Mouse (Mus musculus): ENCODE results near the gene Gsg1l. TPM values are rescaled to one million over a fixed set of nuclear protein-coding genes. Genes with fewer than 3 reads are reported as not detected.

Gene Gsg1l
- polyA plus RNA-seq, 1 experiment from 2014 or later = 1.0 TPM

GRCm38 (mm10) chr7:125873971-125874495 lies 208.2 kb downstream of the Gsg1l start:
- DNase-seq (ENCODE audit: low spot score) = no peak

GRCm38 (mm10) chr7:125872874-125873273 lies 209.3 kb downstream of the Gsg1l start:
- Histone ChIP-seq H3K36me3 (ENCODE audit: control insufficient read depth, insufficient read depth, low read length) (no peaks in the 10 kb centered on the region), H3K9ac (ENCODE audit: low read length) (no peak overlapping the region), H3K27me3 (replicated peaks; ENCODE audit: control insufficient read depth, insufficient read depth, low read length) (no peaks in the 10 kb centered on the region), H3K4me2 (ENCODE audit: low read length) (no peak overlapping the region), H3K4me3 (ENCODE audit: low read depth, low read length) (no peak overlapping the region), H3K9me3 (ENCODE audit: control insufficient read depth, low read length) (no peaks in the 10 kb centered on the region), H3K27ac (ENCODE audit: low read depth) (no peak overlapping the region), H3K4me1 (replicated peaks; ENCODE audit: control insufficient read depth, insufficient read depth, low read length) (peaks cover 7% of the 10 kb centered on the region; the same call in 1 of the 2 replicates)
- no peak for DNase-seq (ENCODE audit: low spot score)
- no peak for ATAC-seq (replicated peaks; ENCODE audit: low FRiP score, low TSS enrichment, low read depth)
- WGBS = 60% methylated on average over 3 of the region's 3 CpGs

More at GRCm38 (mm10) chr7:125873971-125874495, 208.2 kb downstream of the Gsg1l start:
- WGBS = 65% methylated on average over 6 of the region's 6 CpGs
- H3K4me3 ChIP-seq (ENCODE audit: low read depth, low read length) = no peak overlapping the region
- H3K9ac ChIP-seq (ENCODE audit: low read length) = no peak overlapping the region
- no peaks in the 10 kb centered on the region for H3K36me3 ChIP-seq (ENCODE audit: control insufficient read depth, insufficient read depth, low read length)
- peaks cover 7% of the 10 kb centered on the region; the same call in 1 of the 2 replicates for H3K4me1 ChIP-seq (replicated peaks; ENCODE audit: control insufficient read depth, insufficient read depth, low read length)
- H3K4me2 ChIP-seq (ENCODE audit: low read length) = no peak overlapping the region
- ATAC-seq (replicated peaks; ENCODE audit: low FRiP score, low TSS enrichment, low read depth) = no peak
- H3K27me3 ChIP-seq (replicated peaks; ENCODE audit: control insufficient read depth, insufficient read depth, low read length) = no peaks in the 10 kb centered on the region
- no peaks in the 10 kb centered on the region for H3K9me3 ChIP-seq (ENCODE audit: control insufficient read depth, low read length)
- no peak overlapping the region for H3K27ac ChIP-seq (ENCODE audit: low read depth)

- H3K9ac ChIP-seq (ENCODE audit: low read length) = no peak overlapping the region
- H3K4me2 ChIP-seq (ENCODE audit: low read length) = no peak overlapping the region
- H3K27me3 ChIP-seq (replicated peaks; ENCODE audit: control insufficient read depth, insufficient read depth, low read length) = no peaks in the 10 kb centered on the region
- DNase-seq (ENCODE audit: low spot score) (no peak), ATAC-seq (replicated peaks; ENCODE audit: low FRiP score, low TSS enrichment, low read depth) (no peak)
- H3K9me3 ChIP-seq (ENCODE audit: control insufficient read depth, low read length) = no peaks in the 10 kb centered on the region
- no peak overlapping the region for H3K27ac ChIP-seq (ENCODE audit: low read depth)
- WGBS = 62% methylated on average over 6 of the region's 6 CpGs
- H3K4me3 ChIP-seq (ENCODE audit: low read depth, low read length) = no peak overlapping the region
- no peaks in the 10 kb centered on the region for H3K36me3 ChIP-seq (ENCODE audit: control insufficient read depth, insufficient read depth, low read length)
- peaks cover 7% of the 10 kb centered on the region; the same call in 1 of the 2 replicates for H3K4me1 ChIP-seq (replicated peaks; ENCODE audit: control insufficient read depth, insufficient read depth, low read length)
These were observed 210.0 kb downstream of the Gsg1l start for GRCm38 (mm10) chr7:125872202-125872580.

GRCm38 (mm10) chr7:125871404-125872201 lies 210.6 kb downstream of the Gsg1l start:
- H3K4me2 ChIP-seq (ENCODE audit: low read length) = no peak overlapping the region
- no peak overlapping the region for H3K27ac ChIP-seq (ENCODE audit: low read depth)
- no peak for DNase-seq (ENCODE audit: low spot score)
- no peak overlapping the region for H3K9ac ChIP-seq (ENCODE audit: low read length)
- ATAC-seq (replicated peaks; ENCODE audit: low FRiP score, low TSS enrichment, low read depth) = no peak
- peaks cover 7% of the 10 kb centered on the region; the same call in 1 of the 2 replicates for H3K4me1 ChIP-seq (replicated peaks; ENCODE audit: control insufficient read depth, insufficient read depth, low read length)
- no peaks in the 10 kb centered on the region for H3K9me3 ChIP-seq (ENCODE audit: control insufficient read depth, low read length)
- H3K27me3 ChIP-seq (replicated peaks; ENCODE audit: control insufficient read depth, insufficient read depth, low read length) = no peaks in the 10 kb centered on the region
- 31% methylated on average over 12 of the region's 12 CpGs for WGBS
- no peak overlapping the region for H3K4me3 ChIP-seq (ENCODE audit: low read depth, low read length)
- no peaks in the 10 kb centered on the region for H3K36me3 ChIP-seq (ENCODE audit: control insufficient read depth, insufficient read depth, low read length)

- H3K27me3 ChIP-seq (replicated peaks; ENCODE audit: control insufficient read depth, insufficient read depth, low read length) = no peaks in the 10 kb centered on the region
- WGBS = 74% methylated on average over 3 of the region's 3 CpGs
- peaks cover 23% of the 10 kb centered on the region for H3K4me1 ChIP-seq (replicated peaks; ENCODE audit: control insufficient read depth, insufficient read depth, low read length)
- H3K9ac ChIP-seq (ENCODE audit: low read length) = no peak overlapping the region
- ATAC-seq (replicated peaks; ENCODE audit: low FRiP score, low TSS enrichment, low read depth) = no peak
- H3K9me3 ChIP-seq (ENCODE audit: control insufficient read depth, low read length) = no peaks in the 10 kb centered on the region
- no peak for DNase-seq (ENCODE audit: low spot score)
- H3K36me3 ChIP-seq (ENCODE audit: control insufficient read depth, insufficient read depth, low read length) = no peaks in the 10 kb centered on the region
- no peak overlapping the region for H3K27ac ChIP-seq (ENCODE audit: low read depth)
- H3K4me2 ChIP-seq (ENCODE audit: low read length) = no peak overlapping the region
- no peak overlapping the region for H3K4me3 ChIP-seq (ENCODE audit: low read depth, low read length)
These were observed 213.6 kb downstream of the Gsg1l start for GRCm38 (mm10) chr7:125868570-125868969.

GRCm38 (mm10) chr7:125865234-125865633 lies 217.0 kb downstream of the Gsg1l start:
- Histone ChIP-seq H3K9me3 (ENCODE audit: control insufficient read depth, low read length) (no peaks in the 10 kb centered on the region), H3K4me3 (ENCODE audit: low read depth, low read length) (no peak overlapping the region), H3K4me1 (replicated peaks; ENCODE audit: control insufficient read depth, insufficient read depth, low read length) (peaks cover 20% of the 10 kb centered on the region), H3K9ac (ENCODE audit: low read length) (no peak overlapping the region), H3K27ac (ENCODE audit: low read depth) (peak overlapping the region; percentile 22; the same call in 1 of the 2 replicates), H3K36me3 (ENCODE audit: control insufficient read depth, insufficient read depth, low read length) (no peaks in the 10 kb centered on the region), H3K4me2 (ENCODE audit: low read length) (no peak overlapping the region), H3K27me3 (replicated peaks; ENCODE audit: control insufficient read depth, insufficient read depth, low read length) (no peaks in the 10 kb centered on the region)
- DNase-seq (ENCODE audit: low spot score) = no peak
- ATAC-seq (replicated peaks; ENCODE audit: low FRiP score, low TSS enrichment, low read depth) = no peak; the same call in 1 of the 2 replicates
- WGBS = 27% methylated on average over 11 of the region's 11 CpGs

- Histone ChIP-seq H3K4me1 (replicated peaks; ENCODE audit: control insufficient read depth, insufficient read depth, low read length) (peaks cover 20% of the 10 kb centered on the region), H3K4me2 (ENCODE audit: low read length) (no peak overlapping the region), H3K9me3 (ENCODE audit: control insufficient read depth, low read length) (no peaks in the 10 kb centered on the region), H3K27me3 (replicated peaks; ENCODE audit: control insufficient read depth, insufficient read depth, low read length) (no peaks in the 10 kb centered on the region), H3K36me3 (ENCODE audit: control insufficient read depth, insufficient read depth, low read length) (no peaks in the 10 kb centered on the region), H3K4me3 (ENCODE audit: low read depth, low read length) (no peak overlapping the region), H3K27ac (ENCODE audit: low read depth) (peak overlapping the region; percentile 3; the same call in 1 of the 2 replicates), H3K9ac (ENCODE audit: low read length) (no peak overlapping the region)
- no peak for DNase-seq (ENCODE audit: low spot score)
- WGBS = 15% methylated on average over 1 of the region's 1 CpGs
- ATAC-seq (replicated peaks; ENCODE audit: low FRiP score, low TSS enrichment, low read depth) = no peak
These were observed 218.2 kb downstream of the Gsg1l start for GRCm38 (mm10) chr7:125864026-125864425.

- 90% methylated on average over 9 of the region's 9 CpGs for WGBS
- Histone ChIP-seq H3K4me3 (ENCODE audit: low read depth, low read length) (no peak overlapping the region), H3K4me1 (replicated peaks; ENCODE audit: control insufficient read depth, insufficient read depth, low read length) (peaks cover 13% of the 10 kb centered on the region), H3K9me3 (ENCODE audit: control insufficient read depth, low read length) (no peaks in the 10 kb centered on the region), H3K36me3 (ENCODE audit: control insufficient read depth, insufficient read depth, low read length) (0 out of 2 replicates have a peak, but pooled peaks cover 4% of the 10 kb centered on the region), H3K27me3 (replicated peaks; ENCODE audit: control insufficient read depth, insufficient read depth, low read length) (no peaks in the 10 kb centered on the region), H3K4me2 (ENCODE audit: low read length) (no peak overlapping the region), H3K27ac (ENCODE audit: low read depth) (no peak overlapping the region), H3K9ac (ENCODE audit: low read length) (no peak overlapping the region)
- no peak for DNase-seq (ENCODE audit: low spot score)
- no peak for ATAC-seq (replicated peaks; ENCODE audit: low FRiP score, low TSS enrichment, low read depth)
These were observed 221.8 kb downstream of the Gsg1l start for GRCm38 (mm10) chr7:125860421-125860820.
